Mouse (Mus musculus) neural tube, embryonic 10.5 days (tissue): Measurements from ENCODE around the gene Dpagt1.
"Not testable (repeated sequence)": the region's sequence is repeated elsewhere in the genome, so short reads cannot be mapped to it uniquely, and the experiment has no call there.

Experiments used
- DNase-seq: peaks from one replicate; pipeline ENCODE4 v3.0.0-alpha.2; 2017; ENCODE audit warnings: low spot score; ENCODE audit errors: extremely low spot score

Dpagt1 gene

DNA sequence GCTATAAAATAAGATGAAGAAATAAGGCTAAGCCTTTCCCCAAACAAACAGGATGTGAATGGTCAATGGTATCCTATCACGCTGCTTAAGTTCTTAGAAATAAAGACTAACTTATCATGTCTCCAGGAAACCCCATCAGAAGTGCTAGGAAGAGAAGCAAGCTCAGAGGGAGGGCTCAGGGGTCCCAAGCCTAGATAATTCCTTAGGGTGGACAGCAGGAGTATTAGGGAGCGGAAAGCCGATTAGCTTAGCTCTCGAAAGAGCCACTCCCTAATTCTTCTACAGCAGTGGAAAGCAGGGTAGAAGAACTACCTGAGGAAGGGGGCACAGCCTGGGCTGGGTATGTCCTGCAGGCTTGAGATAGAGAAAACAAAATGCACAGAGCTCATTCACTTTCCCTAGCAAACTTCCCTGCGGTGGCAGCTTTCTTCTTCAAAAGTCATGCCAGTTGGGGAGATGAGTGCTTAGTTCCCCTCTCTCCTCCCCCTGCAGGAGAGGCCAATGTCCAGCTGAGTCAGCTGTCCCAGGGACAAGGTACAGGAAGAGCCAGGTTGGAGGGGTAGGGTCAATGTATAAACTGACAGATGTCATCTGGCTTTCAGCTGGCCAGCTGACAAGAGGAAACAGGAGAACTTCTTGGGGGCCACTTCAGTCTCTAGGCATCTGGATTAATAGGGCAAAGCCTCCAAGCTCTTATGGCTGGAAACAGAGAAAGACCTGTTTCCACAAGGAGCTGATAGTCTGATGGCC, 7.6 kb upstream of the Dpagt1 start:
- DNase-seq, result no peak

DNA sequence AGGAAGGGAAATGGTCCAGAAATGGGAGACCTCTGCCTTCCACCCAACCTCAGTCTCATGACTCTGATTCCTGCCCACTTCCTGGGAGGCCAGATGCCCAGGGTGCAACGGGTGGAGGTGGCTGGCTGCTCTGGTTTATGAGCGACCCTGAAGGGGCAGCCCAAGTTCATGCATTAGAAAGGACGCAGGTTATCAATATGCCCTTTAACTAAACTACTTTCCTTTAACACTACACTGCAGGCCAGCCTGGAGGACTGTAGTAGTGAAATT, 7.1 kb upstream of the Dpagt1 start:
- DNase-seq, result no peak

DNA sequence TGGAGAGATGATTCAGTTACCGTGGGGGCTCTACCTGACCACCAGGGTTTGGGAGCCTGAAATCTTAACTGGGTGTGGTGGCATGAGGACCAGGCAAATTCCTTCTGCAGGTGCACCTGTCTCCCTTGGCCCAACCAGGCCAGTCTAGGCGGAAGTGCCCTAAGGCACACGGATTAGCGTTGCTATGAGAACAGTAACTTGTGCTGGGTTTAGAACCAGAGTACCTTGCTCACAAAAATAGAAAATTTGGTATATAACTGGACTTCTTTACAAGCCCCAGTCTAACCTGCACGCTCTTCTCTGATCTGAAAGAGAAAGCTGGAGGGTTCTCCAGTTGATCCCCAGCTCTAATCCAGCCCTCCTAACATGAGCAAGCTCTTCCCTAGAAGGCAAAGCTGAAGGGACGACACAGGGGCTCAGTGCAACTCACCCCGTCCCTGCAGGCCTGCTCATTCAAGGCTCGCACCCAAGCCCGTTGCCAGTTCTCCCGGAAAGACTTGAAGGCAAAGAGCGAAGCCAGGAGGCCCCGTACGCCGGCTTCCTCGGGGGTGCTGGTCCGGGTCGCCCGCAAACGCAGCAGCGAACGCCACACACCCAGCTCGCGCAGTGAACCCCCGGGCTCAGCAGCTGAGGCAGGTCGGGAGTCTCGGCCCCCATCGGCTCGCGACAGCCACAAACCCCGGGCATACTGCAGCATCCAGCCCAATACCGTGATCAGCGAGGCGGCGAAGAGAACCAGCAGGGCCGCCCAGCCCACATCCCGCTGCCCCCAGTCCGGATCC, 6.5 kb upstream of the Dpagt1 start:
- no peak for DNase-seq

DNA sequence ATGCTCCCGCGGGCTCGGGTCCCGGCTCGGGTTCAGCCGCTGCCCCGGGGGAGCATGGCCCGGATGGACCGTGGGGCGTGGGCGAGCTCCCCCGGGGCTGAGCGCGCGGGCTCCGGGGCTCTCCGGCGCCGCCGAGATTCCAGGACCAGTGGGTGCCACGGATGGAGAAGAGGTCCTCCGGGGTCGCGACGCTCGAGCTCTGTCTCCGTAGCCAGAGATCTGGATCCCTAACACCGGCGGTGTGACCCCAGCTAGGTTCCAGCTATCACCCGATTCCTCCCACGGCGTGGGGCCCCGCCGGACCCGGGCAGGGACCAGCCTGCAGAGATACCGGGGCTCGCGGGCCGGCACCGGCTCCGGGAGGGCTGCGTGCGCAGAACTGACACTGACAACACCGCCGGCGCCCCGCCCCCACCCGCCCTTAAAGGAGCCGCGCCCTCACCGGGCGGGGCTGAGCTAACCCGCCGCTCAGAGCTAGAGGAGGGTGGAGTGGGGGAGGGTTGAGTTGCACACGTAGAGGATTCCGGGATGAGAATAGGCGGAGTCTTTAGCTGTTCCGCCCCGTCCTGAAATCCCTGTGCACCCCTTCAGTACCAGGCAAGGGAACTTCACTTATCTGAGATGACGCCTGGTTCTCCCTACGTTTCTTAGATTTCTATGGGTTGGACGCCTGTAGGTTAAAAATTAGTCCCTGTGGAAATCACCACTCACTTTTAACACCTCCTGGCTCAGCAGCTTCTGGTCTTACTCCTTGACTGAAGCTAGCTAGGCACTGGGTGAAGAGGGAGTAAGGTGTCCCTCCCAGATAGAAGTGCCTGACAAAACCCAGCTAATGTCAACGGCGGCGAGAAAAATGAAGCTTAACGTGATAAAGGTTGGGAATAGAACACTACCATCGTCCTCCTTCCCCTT, 5.7 kb upstream of the Dpagt1 start, which contains the start of gene C2cd2l:
Gene C2cd2l (minus strand): TSS at position 399 of the 912 bp plus-strand sequence.
- peak; percentile 93 for DNase-seq

DNA sequence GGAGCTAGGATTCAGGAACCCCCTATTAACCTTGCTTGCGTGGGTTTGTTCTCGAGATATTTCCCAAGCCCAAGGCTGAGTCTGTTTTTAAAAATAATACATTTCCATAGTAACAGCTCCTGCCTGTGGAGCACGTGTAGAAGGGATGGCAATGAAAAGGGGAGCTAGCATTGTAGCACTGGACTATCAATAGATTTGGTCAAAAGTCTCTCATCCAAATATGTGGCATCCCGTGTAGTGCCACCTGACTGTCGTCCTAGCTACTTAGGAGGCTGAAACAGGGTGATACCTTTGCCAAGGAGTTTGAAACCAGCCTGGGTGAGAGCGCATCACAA, 5.1 kb upstream of the Dpagt1 start:
- no peak for DNase-seq

DNA sequence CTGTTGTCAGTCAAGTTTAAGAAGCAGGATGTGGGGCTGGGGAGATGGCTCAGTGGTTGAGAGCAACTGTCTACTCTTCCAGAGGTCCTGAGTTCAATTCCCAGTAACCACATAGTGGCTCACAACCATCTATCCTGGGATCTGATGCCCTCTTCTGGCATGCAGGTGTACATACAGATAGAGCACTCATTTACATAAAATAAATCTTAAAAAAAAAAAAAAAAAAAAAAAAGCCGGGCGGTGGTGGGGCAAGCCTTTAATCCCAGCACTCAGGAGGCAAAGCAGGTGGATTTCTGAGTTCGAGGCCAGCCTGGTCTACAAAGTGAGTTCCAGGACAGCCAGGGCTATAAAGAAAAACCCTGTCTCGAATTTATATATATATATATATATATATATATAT, 2.2 kb upstream of the Dpagt1 start:
- DNase-seq, result not testable (repeated sequence)

DNA sequence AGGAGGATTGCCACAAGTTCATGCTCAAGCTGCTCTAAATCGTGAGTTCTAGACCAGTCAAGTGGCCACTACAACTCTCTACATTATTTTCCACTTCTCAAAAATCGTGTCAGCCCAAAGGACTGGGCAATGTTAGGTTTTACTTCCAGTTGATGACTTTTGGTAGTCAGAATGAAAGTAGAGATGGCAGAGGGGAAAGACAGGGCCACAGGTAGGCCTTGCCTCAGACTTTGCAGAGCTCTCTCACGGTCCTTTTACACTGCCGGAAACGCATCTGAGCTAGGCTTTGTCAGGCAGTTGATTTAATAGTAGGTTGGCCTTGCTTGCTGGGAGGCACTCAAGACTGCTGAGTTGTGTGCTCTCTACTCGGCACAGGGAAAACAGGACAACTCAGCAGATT, 1.7 kb upstream of the Dpagt1 start:
- no peak for DNase-seq

DNA sequence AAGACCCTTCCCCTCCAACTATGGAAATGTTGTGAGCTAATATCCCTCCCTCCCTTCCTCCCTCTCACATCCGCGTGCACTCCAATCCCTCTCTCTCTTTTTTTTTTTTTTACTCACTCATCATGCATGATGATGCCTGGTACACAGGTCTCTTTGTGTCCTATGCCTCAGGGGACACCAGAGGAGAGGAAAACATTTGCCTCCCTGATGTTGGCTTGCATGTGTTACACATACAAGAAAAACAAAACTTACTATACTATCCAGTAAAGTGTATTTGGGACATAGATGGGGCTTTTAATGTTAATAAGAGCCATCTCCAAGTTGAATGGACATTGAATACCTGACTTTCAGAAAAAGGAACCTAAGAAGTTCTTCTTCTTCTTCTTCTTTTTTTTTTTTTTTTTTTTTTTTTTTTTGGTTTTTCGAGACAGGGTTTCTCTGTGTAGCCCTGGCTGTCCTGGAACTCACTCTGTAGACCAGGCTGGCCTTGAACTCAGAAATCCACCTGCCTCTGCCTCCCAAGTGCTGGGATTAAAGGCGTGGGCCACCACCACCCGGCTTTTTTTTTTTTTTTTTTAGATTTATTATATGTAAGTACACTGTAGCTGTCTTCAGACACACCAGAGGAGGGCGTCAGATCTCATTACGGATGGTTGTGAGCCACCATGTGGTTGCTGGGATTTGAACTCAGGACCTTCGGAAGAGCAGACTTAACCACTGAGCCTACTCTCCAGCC, 619 bp upstream of the Dpagt1 start:
- DNase-seq, result not testable (repeated sequence)

DNA sequence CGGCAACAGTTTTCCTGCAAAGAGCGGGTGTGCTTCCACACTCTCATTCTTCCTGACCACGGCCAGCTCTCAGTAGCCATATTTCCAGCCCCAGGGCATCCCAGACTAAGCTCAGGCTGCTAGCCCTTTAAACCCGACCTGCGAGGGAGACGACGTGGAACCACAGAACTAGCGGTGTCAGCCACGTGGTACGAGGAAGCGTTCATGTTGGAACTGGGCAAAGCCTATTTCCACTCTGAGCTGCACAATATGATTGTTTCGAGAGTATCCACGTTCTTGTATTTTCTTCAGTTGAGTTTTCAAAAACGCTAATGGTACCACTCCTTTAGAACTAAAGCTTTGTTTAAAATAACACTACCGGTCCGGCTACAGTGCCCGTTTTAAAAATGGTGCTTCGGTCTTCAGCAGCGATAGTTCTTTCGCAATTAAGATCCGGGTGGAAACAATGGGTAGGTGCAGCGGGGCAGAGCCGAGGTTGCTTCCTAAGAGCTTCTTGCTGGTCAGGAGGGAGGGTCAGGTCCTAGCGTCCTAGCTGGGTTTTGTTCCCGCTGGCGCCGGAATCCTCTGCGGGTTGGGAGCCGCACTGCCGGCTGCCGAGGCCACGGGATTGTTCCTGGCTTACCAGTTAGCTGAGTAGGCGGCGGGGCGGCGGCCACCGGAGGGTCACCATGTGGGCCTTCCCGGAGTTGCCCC, 698 bp downstream of the Dpagt1 start:
- DNase-seq, result peak; percentile 82

DNA sequence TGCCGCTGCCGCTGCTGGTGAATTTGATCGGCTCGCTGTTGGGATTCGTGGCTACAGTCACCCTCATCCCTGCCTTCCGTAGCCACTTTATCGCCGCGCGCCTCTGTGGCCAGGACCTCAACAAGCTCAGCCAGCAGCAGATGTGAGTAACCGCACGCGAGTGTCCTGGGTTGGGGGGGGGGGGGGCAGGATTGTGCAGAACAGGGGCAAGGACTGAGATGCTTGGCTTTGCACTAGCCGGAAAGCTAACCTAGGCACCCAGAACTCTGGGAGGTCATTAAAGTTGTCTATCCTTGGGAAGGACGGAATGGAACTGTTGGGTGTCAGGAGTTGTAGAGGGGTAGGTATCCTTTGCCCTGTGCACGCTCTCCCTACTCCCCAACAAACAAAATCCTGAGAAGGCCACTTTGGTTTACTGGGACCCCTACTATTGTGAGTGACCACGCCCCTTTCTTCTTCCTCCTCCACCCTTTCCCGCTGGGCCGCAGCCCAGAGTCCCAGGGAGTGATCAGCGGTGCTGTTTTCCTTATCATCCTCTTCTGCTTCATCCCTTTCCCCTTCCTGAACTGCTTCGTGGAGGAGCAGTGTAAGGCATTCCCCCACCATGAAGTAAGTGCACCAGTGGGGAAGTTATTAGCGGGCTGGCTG, 1.4 kb downstream of the Dpagt1 start:
- DNase-seq, result peak; percentile 82

DNA sequence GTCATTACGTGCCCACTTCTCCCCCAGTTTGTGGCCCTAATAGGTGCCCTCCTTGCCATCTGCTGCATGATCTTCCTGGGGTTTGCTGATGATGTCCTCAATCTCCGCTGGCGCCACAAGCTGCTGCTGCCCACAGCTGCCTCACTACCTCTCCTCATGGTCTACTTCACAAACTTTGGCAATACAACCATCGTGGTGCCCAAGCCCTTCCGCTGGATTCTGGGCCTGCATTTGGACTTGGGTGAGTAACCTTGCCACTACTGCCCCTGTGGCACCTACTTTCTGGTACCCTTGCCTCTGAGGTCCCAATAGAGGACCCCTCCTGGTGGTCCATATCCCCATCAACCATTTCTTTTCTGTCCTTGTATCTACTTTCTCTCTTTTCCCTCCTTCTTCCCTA, 2.1 kb downstream of the Dpagt1 start:
- DNase-seq, result no peak

DNA sequence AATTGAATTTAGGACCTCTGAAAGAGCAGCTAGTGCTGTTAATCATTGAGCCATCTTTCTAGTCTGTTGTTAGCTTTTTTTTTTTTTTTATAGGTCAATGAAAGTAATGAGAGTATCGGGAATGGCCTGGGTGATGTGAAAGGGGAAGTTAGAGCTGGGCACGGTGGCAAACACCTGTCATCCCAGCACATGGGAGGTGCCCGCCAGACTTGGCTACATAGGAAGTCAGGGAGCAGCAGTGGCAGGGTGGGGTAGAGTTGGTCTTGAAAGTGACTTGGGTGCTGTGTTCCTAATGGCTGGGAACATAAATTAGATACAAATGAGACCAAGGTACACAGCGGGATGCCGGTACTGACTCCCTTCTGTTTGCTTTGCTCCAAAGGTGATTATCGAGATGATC, 4.9 kb downstream of the Dpagt1 start:
- no peak for DNase-seq

DNA sequence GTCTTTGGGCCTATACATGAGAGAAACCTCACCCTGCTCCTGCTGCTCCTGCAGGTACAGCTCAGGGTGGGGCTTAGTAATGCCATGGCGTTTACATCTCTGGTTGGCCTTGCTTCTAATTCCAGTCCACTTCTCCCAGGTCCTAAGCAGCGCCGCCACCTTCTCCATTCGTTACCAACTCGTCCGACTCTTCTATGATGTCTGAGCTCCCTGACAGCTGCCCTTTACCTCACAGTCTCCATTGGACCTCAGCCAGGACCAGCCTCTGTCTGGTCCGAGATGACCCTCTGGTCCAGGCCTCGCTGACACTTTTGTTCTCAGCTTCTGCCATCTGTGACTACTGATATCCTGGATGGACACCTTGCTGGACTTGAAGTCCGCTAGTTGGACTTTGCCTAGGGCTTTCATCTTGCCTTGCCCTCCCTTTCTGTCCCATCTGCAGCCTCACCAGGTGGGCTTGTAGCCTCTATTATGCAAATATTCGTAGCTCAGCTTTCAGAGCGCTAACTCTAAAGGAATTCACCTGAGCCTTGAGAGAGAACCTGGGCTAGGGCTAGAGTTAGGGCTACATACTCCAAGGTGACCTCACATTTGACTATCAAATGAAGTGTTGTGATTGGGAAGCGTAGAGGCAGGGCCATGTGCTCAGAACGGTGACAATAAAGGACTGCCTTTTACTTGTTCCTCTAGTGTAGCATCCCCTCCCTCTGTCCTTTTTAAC, 7.3 kb downstream of the Dpagt1 start:
- no peak for DNase-seq

DNA sequence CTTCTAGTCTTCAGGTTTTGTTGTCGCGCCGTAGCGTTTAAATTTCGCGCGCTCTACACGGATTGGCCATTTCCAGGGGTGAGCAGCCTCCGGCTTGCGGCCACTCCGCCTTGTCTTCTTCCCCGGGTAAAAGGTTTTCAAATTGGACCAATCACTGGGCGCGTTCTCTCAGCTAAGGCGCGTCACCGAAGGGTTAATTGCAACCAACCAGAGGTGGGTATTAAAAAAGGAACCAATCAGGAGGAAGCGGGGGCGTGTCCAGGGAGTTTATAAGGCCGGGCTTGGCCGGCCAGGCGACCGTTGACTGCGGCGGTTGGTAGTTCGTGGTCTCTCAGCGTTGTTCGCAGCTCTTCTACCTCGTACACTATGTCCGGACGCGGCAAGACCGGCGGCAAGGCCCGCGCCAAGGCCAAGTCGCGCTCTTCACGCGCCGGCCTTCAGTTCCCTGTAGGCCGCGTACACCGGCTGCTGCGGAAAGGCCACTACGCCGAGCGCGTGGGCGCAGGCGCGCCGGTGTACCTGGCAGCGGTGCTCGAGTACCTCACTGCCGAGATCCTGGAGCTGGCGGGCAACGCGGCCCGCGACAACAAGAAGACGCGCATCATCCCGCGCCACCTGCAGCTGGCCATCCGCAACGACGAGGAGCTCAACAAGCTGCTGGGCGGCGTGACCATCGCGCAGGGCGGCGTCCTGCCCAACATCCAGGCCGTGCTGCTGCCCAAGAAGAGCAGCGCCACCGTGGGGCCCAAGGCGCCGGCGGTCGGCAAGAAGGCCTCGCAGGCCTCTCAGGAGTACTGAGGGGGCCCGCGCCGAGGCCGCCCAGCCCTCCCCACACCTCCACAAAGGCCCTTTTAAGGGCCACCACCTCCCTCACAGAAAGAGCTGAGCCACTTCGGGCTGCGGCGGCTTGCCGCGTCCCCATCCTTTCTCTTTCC, 8.8 kb downstream of the Dpagt1 start, which contains the start of gene H2afx:
Gene H2afx (plus strand): TSS at position 299 of the 935 bp plus-strand sequence.
- DNase-seq, result peak; percentile 98

DNA sequence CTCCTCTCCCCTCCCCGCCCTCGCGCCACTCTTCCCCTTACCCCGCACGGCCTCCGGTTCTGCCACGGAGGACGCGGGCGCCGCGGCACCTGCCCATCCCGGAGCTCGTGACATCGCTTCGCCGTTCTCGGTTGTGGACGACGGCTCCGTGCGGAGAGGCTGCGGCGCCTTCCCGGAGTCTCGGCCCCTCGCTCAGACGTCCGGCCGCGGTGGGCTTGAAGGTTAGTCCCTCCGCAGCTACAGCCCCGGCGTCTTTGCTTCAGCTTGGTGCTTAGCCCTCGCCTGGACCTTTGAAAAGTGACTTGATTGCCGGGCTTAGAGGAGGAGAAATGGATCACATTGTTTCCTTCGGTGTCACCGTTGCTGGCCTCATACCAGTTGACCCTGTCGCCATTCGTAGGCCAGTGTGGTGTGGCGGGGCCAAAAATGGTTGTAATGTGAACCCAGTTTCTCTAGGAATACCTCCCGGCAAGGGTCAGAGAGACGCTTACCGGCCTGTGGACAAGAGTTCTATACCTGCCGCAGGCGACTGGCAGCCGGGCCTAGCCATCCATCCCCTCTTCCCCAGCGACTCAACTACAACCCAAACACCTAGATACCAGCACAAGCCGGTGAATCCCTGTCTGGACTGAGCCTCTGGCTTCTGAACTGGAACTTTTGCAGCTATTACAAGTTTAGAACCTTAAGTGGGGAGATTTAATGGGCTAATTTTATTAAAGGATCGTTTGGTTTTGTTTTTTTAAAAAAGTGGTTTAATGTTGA, 9.7 kb downstream of the Dpagt1 start:
- peak; percentile 78 for DNase-seq

DNA sequence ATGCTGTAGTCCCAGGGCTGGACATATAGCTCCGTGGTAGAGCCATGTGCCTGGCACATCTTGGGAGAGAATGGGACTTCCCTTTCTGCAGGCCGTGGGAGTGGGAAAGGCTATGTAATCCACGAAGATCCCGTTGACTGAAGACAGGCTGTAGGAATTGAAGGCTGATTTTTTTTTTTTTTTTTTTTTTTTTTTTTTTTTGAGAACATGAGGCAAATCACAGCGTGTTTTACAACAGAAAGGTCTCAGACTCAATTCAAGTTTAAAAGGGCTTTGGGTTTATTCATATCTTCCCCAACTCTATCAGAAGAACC, 10.2 kb downstream of the Dpagt1 start:
- no peak for DNase-seq

DNA sequence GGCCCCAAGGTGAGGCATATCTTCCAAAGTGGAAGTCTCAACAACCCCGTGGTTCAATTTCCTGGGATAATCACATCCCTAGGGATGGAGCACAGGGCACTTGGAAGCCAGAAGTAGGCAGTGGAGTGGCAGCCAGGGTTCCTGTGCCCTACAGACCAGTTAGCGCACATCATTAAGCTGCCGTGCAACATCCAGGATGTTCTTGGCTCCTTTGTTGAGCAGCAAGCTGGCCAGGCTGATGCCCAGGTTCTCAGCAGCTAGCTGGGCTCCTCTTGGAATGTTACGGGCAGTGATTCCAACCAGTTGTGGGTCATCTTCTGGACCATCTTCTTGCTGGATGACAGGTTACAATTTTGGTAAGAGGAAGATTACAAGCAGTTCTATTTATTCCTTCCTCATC, 10.7 kb downstream of the Dpagt1 start:
- DNase-seq, result not testable (repeated sequence)

DNA sequence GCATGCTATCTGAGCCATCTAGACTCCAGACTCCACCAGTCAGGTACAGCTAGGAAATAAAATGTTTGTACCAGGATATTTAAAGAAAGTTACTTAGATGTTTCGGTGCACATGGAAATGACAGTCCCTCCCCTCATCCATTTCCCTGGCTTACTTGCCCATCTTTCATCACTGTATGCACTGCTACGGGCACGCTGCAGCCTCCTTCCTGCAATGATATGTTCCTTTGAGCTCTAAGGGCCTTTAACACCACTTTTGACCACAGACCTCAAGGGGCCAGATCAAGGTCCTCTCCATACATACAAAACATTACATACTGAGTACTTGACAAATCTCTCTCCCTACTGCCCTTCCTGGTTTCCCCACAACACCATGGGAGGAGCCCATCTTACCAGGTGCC, 11.1 kb downstream of the Dpagt1 start:
- no peak for DNase-seq
